Mouse (Mus musculus) embryonic facial prominence, embryonic 10.5 days (tissue): Measurements from ENCODE around the gene Disc1. TPM values are rescaled to one million over a fixed set of nuclear protein-coding genes. Genes with fewer than 3 reads are reported as not detected.

Experiments used
- DNase-seq: peaks from one replicate; pipeline ENCODE4 v3.0.0-alpha.2; 2017; ENCODE audit warnings: low spot score
- H3K27ac ChIP-seq: fragments of 300-500 bp; sonication (generic); replicated peaks from 2 replicates; pipeline ENCODE4 v1.5.1; 2016; ENCODE audit warnings: mild to moderate bottlenecking
- H3K27me3 ChIP-seq: fragments of 300-500 bp; sonication (generic); replicated peaks from 2 replicates; pipeline ENCODE4 v1.6.1; 2016; ENCODE audit warnings: low read depth, mild to moderate bottlenecking; ENCODE audit not compliant: poor library complexity, severe bottlenecking
- H3K36me3 ChIP-seq: fragments of 300-500 bp; sonication (generic); replicated peaks from 2 replicates; pipeline ENCODE4 v1.6.1; 2016; ENCODE audit warnings: mild to moderate bottlenecking, moderate library complexity
- H3K4me1 ChIP-seq: fragments of 300-500 bp; sonication (generic); 2 replicates; pipeline ENCODE4 v1.6.1; 2016
- H3K4me3 ChIP-seq: fragments of 300-500 bp; sonication (generic); 2 replicates; pipeline ENCODE4 v1.5.1; 2016; ENCODE audit warnings: mild to moderate bottlenecking, moderate library complexity
- H3K9me3 ChIP-seq: fragments of 300-500 bp; sonication (generic); 2 replicates; pipeline ENCODE4 v1.6.1; 2016; ENCODE audit warnings: mild to moderate bottlenecking
- WGBS: fragments of 180-500 bp; shearing (Covaris S2); methylation state at CpG from one replicate; pipeline ENCODE4 v1.1.7; 2016; 5-methylcytosine and 5-hydroxymethylcytosine counted together
- polyA plus RNA-seq: library from polyadenylated mRNA; unstranded; fragments of >200 nt; fragmentation: Nextera tagmentation; extraction: Ambion mirVana; gene quantifications from 2 replicates; pipeline ENCODE4 v1.2.1, GENCODE M21; 2016

The Disc1 gene
- polyA plus RNA-seq, 1 experiment from 2014 or later = 1.7 TPM

DNA sequence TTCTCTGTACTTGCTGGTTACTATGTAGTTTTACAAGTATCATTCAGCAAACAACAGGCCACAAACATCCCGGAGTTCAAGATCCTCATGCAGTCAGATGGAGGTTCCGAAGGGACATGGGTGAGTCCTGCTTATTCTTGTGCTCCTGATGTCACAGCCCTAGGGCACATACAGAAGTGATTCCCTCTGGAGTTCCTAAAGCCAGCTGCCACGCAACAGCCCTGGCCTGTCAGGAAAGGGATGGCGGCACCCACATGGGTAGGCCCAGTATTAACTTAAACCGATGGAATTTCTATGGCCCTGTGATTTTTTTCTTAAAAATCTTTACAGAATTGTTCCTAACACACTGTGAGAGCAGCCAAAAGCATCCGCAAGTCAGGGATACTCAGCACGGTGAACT, 10.6 kb upstream of the Disc1 start:
- Histone ChIP-seq H3K36me3 (peaks cover 26% of the 10 kb centered on the region), H3K4me3 (no peak overlapping the region), H3K9me3 (no peaks in the 10 kb centered on the region), H3K27me3 (no peaks in the 10 kb centered on the region), H3K27ac (peak overlapping the region; percentile 81), H3K4me1 (peaks cover 44% of the 10 kb centered on the region)
- DNase-seq = peak; percentile 34
- WGBS = 60% methylated on average over 7 of the region's 7 CpGs

DNA sequence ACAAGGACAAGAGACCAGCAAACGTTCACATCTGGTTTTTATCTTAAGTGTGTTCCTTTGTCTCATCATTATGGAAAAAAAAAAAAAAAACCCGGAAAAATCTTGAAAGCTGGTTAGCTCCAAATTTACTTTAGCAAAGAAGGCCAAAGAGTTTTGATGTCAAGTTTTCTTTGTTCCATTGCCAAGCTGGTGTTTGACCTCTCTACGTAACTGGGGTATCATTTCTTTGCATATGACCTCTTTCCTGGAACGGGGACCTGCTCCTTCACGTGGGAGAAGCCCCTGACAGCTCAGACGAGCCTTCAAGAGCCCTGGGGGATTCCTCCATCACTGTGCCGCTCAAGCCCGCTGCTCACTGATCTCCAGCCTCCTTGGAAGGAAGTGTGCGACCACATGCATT, 10.1 kb upstream of the Disc1 start:
- DNase-seq = peak; percentile 46
- H3K27ac ChIP-seq = peak overlapping the region; percentile 81
- no peaks in the 10 kb centered on the region for H3K9me3 ChIP-seq
- H3K27me3 ChIP-seq = no peaks in the 10 kb centered on the region
- peaks cover 20% of the 10 kb centered on the region for H3K36me3 ChIP-seq
- 25% methylated on average over 9 of the region's 9 CpGs for WGBS
- peaks cover 45% of the 10 kb centered on the region for H3K4me1 ChIP-seq
- H3K4me3 ChIP-seq = no peak overlapping the region

DNA sequence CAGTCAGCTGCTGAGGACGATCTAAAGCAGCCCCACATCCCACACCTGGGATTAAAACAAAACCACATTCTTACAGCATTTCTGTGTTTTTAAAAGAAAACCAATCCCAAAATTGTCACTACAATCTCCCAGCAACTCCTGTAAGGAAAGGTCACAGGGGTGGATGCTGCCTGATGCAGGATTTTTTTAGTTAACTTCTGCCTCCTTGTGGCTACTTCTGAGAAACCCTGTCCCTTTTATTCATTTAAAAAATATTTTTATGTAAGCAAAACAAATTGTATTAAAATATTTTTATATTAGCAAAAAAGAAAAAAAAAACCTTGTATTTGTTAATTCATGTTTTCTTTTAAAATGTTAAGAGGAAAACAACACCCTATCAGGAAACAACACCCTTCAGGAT, 8.2 kb upstream of the Disc1 start:
- H3K27ac ChIP-seq = no peak overlapping the region
- H3K9me3 ChIP-seq = no peaks in the 10 kb centered on the region
- DNase-seq = no peak
- H3K4me1 ChIP-seq = peaks cover 43% of the 10 kb centered on the region
- no peaks in the 10 kb centered on the region for H3K27me3 ChIP-seq
- H3K36me3 ChIP-seq = peaks cover 2% of the 10 kb centered on the region; the same call in 1 of the 2 replicates
- H3K4me3 ChIP-seq = no peak overlapping the region
- 83% methylated on average over 1 of the region's 1 CpGs for WGBS

DNA sequence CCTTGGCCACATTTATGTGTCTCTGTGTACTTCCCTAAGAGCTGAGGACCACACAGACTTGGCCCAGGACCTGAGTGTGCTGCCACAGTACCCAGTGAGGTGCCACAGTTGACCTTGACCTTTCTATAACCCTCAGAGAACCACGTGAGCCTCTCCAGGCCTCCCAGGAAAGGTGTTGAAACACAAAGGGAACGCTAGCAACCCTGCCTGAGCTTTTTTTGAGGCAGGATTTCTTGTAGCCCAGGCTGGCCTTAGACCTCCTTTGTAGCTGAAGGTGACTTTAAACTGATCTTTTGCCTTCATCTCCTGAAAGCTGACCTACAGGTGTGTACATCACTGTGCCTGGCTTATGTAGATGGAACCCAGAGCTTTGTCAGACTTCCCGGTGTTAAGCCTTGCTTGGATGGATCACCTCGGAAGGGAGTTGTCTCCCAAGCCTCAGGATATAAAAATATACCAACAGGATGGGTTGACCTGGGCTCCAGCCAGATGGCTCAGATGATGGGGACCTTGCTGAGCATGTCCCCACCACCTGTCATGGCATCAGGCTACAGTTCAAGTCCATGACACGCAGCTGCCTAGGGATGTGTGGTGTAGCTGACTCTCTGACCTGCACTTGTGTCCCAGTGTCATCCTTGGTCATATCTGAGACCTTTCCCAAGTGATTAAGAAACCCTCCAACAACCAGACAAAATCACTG, 4.8 kb upstream of the Disc1 start:
- no peak for DNase-seq
- peaks cover 18% of the 10 kb centered on the region for H3K4me1 ChIP-seq
- H3K9me3 ChIP-seq = 0 out of 2 replicates have a peak, but pooled peaks cover 6% of the 10 kb centered on the region
- peaks cover 28% of the 10 kb centered on the region for H3K27me3 ChIP-seq
- H3K27ac ChIP-seq = no peak overlapping the region
- WGBS = 68% methylated on average over 5 of the region's 5 CpGs
- H3K36me3 ChIP-seq = no peaks in the 10 kb centered on the region
- H3K4me3 ChIP-seq = no peak overlapping the region

DNA sequence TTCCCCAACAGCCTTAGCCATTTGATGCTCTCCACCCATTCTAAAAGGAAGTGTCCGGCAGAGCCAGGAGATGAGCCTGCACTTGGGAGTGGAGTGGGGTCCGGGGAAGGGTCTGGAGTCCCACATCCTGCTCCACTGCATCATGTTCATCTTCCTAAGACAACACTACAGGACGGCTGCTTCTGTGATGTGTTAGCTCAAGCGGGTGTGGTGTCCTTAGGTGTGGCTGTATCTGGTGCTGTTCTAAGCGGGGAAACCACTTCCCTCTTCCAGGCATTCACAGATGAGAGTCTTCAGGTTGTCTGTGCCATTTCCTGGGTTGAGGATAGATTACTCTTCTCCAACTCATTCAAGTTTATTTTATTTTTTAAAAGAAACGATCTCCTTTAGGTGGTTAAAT, 4.2 kb upstream of the Disc1 start:
- Histone ChIP-seq H3K27me3 (peaks cover 35% of the 10 kb centered on the region), H3K4me3 (no peak overlapping the region), H3K36me3 (no peaks in the 10 kb centered on the region), H3K9me3 (0 out of 2 replicates have a peak, but pooled peaks cover 6% of the 10 kb centered on the region), H3K27ac (no peak overlapping the region), H3K4me1 (peaks cover 18% of the 10 kb centered on the region)
- 82% methylated on average over 6 of the region's 6 CpGs for WGBS
- no peak for DNase-seq

DNA sequence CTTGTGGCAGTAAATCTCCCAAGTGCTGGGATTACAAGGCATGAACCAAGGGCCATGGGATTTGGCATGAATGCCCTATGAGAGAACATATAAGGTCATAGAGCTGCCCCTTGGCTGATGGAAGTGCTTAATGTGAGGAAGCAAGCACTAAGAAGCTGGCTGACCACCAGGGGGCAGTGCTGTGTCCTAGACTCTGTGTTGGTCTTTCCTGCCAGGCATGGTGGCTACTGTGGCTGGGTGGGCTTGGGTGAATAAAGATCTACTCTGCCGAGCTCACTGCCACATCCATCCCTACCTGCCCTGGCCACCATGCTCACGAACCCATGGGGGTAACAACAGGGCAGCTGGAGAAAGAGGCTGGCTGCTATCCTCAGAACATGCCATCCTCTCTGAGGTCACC, 2.0 kb upstream of the Disc1 start:
- Histone ChIP-seq H3K36me3 (no peaks in the 10 kb centered on the region), H3K4me3 (no peak overlapping the region), H3K4me1 (peaks cover 17% of the 10 kb centered on the region), H3K27ac (no peak overlapping the region), H3K9me3 (0 out of 2 replicates have a peak, but pooled peaks cover 6% of the 10 kb centered on the region), H3K27me3 (peaks cover 46% of the 10 kb centered on the region)
- 42% methylated on average over 2 of the region's 2 CpGs for WGBS
- DNase-seq = peak; percentile 84

DNA sequence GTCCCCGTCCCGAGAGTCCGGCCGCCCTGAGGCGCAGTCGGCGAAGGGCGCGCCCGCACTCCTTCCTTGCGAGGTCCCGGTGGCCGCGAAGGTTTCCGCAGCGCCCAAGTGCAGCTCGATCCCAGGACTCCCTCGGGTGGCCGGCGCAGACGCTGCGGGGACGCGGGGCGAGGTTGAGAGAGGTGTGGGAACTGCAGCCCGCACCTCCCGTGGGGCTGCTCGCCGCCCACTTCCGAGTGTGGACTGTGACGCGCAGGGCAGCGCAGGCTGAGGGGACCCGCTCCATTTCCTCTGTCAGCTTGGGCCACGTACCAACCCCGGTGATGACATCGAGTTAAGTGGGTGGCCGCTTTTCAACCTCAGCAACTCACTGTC, 428 bp downstream of the Disc1 start:
- DNase-seq = peak; percentile 57
- peak overlapping the region; percentile 80 for H3K27ac ChIP-seq
- H3K4me1 ChIP-seq = peaks cover 15% of the 10 kb centered on the region
- under 1% methylated on average over 38 of the region's 38 CpGs for WGBS
- H3K9me3 ChIP-seq = 0 out of 2 replicates have a peak, but pooled peaks cover 6% of the 10 kb centered on the region
- no peaks in the 10 kb centered on the region for H3K36me3 ChIP-seq
- peaks cover 46% of the 10 kb centered on the region for H3K27me3 ChIP-seq
- peak overlapping the region; percentile 80 for H3K4me3 ChIP-seq

DNA sequence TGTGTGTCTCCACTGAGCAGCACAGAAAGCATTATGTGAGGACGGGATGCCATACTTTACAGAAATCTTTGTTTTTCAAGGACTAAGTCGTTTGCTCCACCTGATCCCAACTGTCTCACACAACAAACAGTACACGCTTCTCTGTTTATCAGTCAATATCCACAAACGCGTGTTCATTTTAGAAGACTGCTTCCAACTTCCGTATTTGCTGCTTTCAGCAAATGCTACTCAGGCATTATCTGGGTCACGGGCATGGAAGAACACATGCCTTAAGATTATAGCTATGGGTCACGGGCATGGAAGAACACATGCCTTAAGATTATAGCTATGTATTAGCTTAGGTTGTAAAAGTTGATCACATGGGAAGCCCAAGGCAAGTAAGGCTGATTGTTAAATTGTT, 6.9 kb downstream of the Disc1 start:
- Histone ChIP-seq H3K27ac (no peak overlapping the region), H3K27me3 (peaks cover under 1% of the 10 kb centered on the region), H3K4me3 (no peak overlapping the region), H3K9me3 (no peaks in the 10 kb centered on the region), H3K36me3 (no peaks in the 10 kb centered on the region), H3K4me1 (no peaks in the 10 kb centered on the region)
- 83% methylated on average over 8 of the region's 8 CpGs for WGBS
- DNase-seq = no peak

DNA sequence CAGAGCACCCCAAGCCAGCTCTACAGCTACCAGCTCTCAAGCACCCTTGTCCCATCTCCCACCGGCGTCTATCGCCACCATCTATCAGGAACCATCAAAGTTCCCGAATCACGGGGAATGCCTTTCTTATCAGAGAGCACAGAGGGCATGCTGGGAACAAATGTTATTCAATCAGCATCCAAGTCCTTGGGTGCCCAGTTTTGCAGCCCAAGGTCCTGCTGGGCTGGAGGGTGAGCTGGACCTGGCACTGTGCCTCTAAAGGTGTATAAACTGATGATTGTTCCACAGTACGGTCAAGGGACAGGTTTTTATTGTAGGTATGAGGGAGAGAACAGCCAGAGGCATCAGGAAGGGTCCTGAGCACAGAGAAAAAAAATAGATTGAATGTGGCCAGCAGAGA, 11.6 kb downstream of the Disc1 start:
- Histone ChIP-seq H3K27ac (no peak overlapping the region), H3K9me3 (no peaks in the 10 kb centered on the region), H3K27me3 (no peaks in the 10 kb centered on the region), H3K4me3 (no peak overlapping the region), H3K36me3 (no peaks in the 10 kb centered on the region), H3K4me1 (peaks cover 27% of the 10 kb centered on the region)
- no peak for DNase-seq
- 85% methylated on average over 6 of the region's 6 CpGs for WGBS

DNA sequence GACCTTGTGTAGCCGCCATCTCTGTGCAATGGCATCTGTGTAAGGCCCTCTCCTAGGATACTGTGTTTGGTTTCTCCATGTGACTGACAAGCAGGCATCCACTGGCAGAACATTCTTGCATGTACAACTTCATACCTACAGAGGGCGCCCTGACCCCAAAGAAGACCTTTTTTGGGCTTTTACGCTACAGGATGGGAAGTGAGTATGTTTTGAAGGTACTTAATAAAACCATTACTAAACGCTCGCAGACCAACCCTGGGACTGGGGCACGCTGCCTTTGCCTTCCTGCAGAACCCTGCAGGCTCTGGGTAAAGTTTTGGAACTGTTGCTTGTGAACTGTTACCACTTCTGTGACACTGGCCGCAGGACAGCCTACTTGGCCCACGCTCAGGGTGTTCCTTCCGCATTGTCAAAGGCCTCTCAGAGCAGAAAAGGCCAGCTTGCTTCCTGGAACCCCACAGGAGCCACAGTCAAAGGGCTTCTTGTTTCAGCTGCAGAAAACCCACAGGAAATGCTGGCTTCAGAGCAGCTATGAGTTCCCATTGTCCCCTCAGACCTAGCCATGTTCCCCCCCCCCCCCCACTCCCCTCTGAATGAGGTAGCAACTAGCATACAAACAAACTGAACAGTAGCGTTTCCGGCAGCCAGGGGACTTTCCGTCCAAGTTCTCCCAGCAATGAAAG, 13.1 kb downstream of the Disc1 start:
- 29% methylated on average over 12 of the region's 12 CpGs for WGBS
- no peaks in the 10 kb centered on the region for H3K36me3 ChIP-seq
- peaks cover 27% of the 10 kb centered on the region for H3K4me1 ChIP-seq
- peak overlapping the region; percentile 8; the same call in 1 of the 2 replicates for H3K4me3 ChIP-seq
- H3K27ac ChIP-seq = peak overlapping the region; percentile 71
- no peaks in the 10 kb centered on the region for H3K9me3 ChIP-seq
- peak; percentile 74 for DNase-seq
- no peaks in the 10 kb centered on the region for H3K27me3 ChIP-seq

DNA sequence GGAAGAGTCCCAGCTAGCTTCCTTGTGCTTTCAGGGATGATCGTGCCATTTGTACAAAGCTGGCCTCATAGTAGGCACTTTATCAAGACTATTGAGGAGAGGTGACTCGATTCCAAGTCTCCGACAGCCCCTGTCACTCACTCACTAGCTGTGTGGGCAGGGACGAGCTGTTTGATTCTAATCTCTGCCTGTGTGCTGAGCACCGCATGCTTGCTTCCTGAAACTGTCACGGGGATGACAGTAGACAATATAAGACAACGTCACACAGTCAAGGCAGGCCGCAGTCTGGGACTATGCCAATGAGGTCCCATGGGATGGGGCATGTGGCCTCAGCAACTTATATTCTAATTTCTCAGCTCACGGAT, 13.6 kb downstream of the Disc1 start:
- Histone ChIP-seq H3K4me1 (peaks cover 27% of the 10 kb centered on the region), H3K27ac (peak overlapping the region; percentile 71)
- WGBS = 71% methylated on average over 9 of the region's 9 CpGs

DNA sequence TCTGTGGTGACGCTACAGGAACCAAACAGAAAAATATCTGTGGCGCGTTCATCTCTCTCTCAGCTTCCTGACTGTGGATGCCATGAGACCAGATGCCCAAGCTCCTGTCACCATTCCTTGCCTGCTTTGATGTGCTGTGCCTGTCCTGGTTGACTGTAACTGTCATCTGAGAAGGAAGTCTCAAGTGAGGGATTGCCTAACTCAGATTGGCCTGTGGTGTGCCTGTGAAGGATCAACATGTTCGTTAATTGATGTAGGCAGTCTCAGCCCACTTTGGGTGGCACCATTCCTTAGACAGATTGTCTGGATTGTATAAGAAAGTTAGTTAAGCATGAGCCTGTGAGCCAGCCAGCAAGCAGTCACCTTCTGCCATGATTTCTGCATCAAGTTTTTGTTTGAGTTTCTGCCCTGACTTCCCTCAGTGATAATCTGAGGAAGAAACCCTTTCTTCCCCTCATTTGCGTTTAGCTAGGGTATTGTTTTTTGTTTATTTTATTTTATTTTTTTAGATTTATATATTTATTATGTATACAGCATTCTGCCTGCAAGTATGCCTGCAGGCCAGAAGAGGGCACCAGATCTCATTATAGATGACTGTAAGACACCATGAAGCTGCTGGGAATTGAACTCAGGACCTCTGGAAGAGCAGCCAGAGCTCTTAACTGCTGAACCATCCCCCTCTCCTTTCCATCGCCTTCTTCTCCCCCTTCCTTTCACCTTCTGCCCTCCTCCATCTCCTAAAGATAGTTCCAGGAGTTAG, 14.3 kb downstream of the Disc1 start:
- DNase-seq = no peak
- Histone ChIP-seq H3K36me3 (no peaks in the 10 kb centered on the region), H3K27ac (no peak overlapping the region), H3K9me3 (no peaks in the 10 kb centered on the region), H3K4me3 (no peak overlapping the region), H3K27me3 (no peaks in the 10 kb centered on the region), H3K4me1 (peaks cover 30% of the 10 kb centered on the region)
- WGBS = 85% methylated on average over 6 of the region's 6 CpGs

More for the DNA sequence above, 13.6 kb downstream of the Disc1 start:
- Histone ChIP-seq H3K36me3 (no peaks in the 10 kb centered on the region), H3K4me3 (no peak overlapping the region), H3K27me3 (no peaks in the 10 kb centered on the region), H3K9me3 (no peaks in the 10 kb centered on the region)
- no peak for DNase-seq
